Mouse (Mus musculus) E14TG2a.4 (cell line): ENCODE measurements around the gene Gpr157.

ENCODE experiments used
- CTCF ChIP-seq: conservative IDR thresholded peaks from 2 replicates; pipeline ENCODE4 v1.5.1; 2014; ENCODE audit warnings: low read length
- NANOG ChIP-seq: IDR thresholded peaks from 2 replicates; pipeline ENCODE4 v1.6.1; 2014; ENCODE audit warnings: borderline replicate concordance, low read length, mixed read lengths
- POU5F1 ChIP-seq: IDR thresholded peaks from 2 replicates; pipeline ENCODE4 v1.6.1; 2014; ENCODE audit warnings: low read length, borderline replicate concordance

DNA sequence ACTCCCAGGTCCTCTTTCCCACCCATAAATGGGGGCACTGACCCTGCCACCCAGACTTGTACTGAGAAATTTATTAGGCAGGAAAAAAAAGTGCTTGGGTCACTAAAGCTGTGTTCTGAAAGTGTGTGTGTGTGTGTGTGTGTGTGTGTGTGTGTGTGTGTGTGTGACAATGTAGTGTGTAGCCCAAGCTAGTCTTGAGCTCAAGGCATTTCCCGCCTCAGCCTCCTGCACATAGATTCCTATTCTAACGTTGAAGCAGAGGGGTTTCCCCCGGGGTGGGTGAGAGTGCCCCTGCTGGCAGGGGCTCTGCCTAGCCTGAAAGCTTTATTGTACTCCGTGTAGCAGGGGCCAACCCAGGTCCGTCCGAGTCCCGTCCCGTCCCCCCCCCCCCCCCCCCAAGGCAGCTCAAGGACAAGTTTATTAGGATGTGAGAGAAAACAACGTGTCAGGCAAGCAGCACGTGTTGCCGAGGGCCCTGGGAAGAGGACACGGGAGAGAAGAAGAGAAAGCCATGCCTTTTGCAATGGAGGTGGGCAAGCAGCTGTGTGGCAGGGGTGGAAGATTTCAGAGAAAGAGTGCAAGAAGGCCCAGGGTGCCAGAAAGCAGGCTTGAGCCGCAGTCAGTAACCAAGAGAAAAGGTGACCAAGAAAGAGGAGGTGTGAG lies 37.5 kb upstream of the Gpr157 start:
- TF ChIP-seq CTCF (peak; percentile 17; the same call in 1 of the 2 replicates), POU5F1 (no peak), NANOG (no peak)
